Mouse (Mus musculus) lung, adult 2 months (tissue): ENCODE data around the gene Hepacam2.

Source experiments
- CTCF ChIP-seq: fragments of 200-500 bp; IDR thresholded peaks from 2 replicates; pipeline ENCODE4 v1.5.1; 2011; ENCODE audit warnings: mild to moderate bottlenecking, low read length, control low read depth; ENCODE audit not compliant: insufficient read depth
- POLR2A ChIP-seq: fragments of 200-500 bp; IDR thresholded peaks from 2 replicates; pipeline ENCODE4 v1.6.1; 2011; ENCODE audit warnings: low read depth, mild to moderate bottlenecking, control low read depth, low read length, borderline replicate concordance; ENCODE audit errors: extremely low read depth

- TF ChIP-seq CTCF (no peak), POLR2A (no peak)
Observed at GRCm38 (mm10) chr6:3505289-3505688, 7.2 kb upstream of the Hepacam2 start.
